9 mouse cellular contexts compared by ENCODE assay signal in the genomic region with DNA sequence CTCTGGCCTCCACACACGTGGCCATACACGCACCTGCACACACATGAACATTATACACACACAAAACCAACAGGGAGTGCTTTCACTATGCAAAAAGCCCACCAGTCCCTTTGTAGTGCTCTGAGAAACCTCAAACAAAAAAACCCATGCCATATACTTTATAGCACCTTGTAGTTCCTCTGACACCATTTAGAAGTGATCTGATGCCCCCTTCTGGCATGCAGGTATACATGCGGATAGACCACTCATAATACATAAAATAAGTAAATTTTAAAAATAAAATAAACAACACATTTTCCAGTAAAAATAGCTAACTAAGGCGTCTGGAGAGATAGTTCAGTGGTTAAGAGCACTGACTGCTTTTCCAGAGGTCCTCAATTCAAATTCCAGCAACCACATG. TPM values are rescaled to one million over a fixed set of nuclear protein-coding genes. Genes with fewer than 3 reads are reported as not detected.
A peak's percentile ranks its signal among the peaks of the same experiment; 100 is the strongest.
DNase-seq lines count a peak whose midpoint lies in the region; ATAC-seq and TF ChIP-seq lines count a peak whose summit lies in the region.
"Had no signal": no experiment of that assay in that cellular context is flagged by ENCODE, and none has a peak within 500 bp of the region (broad histone marks: within the 10 kb centered on the region; RNA-seq: fewer than 3 reads in every experiment).

No protein-coding gene starts in this region.

- intact Hi-C loops in gastrocnemius, postnatal 36 days (cut with DNase I), result no loop called here

- no peak for TF ChIP-seq POLR2A in cerebellum, adult 2 months (IDR thresholded peaks at IDR 0.05; ENCODE audit: borderline replicate concordance, insufficient read depth, low read length)

- H3K36me3 ChIP-seq in lung, postnatal 0 days (ENCODE audit: insufficient read depth, low read length), result peaks cover 45% of the 10 kb centered on the region; the same call in 1 of the 2 replicates
- H3K36me3 ChIP-seq in stomach, postnatal 0 days (ENCODE audit: control insufficient read depth, insufficient read depth, low read length), result peaks cover 45% of the 10 kb centered on the region
- H3K36me3 ChIP-seq in heart, embryonic 12.5 days, result peaks cover 72% of the 10 kb centered on the region

- no peak for ATAC-seq in lung, postnatal 0 days
- ATAC-seq in stomach, postnatal 0 days (ENCODE audit: low FRiP score, low TSS enrichment), result no peak
- no peak for ATAC-seq in heart, embryonic 12.5 days (ENCODE audit: insufficient number of reproducible peaks, low FRiP score)

- DNase-seq in cerebellum, postnatal 10 days, result peak; percentile 53 to 61
- DNase-seq in cerebellum, adult 2 months, result no peak
- peak; percentile 67 for DNase-seq in lung, postnatal 0 days (ENCODE audit: low spot score)
- no peak for DNase-seq in lung, adult 18-20 months
- DNase-seq in forelimb bud, embryonic 11.5 days (ENCODE audit: low read depth, low spot score), result peak; percentile 20
- no peak for DNase-seq in stomach, postnatal 0 days (ENCODE audit: low spot score)
- DNase-seq in gastrocnemius, postnatal 36 days, result no peak

- no peaks in the 10 kb centered on the region for H3K27me3 ChIP-seq in cerebellum, adult 2 months (ENCODE audit: control insufficient read depth, insufficient read depth, low read length)
- H3K27me3 ChIP-seq in lung, postnatal 0 days (replicated peaks; ENCODE audit: insufficient read depth, low read length), result no peaks in the 10 kb centered on the region
- no peaks in the 10 kb centered on the region for H3K27me3 ChIP-seq in stomach, postnatal 0 days (ENCODE audit: control insufficient read depth, insufficient read depth, low read length)
- no peaks in the 10 kb centered on the region for H3K27me3 ChIP-seq in heart, embryonic 12.5 days (replicated peaks)

- no peak overlapping the region for H3K4me2 ChIP-seq in lung, postnatal 0 days (replicated peaks; ENCODE audit: low read depth, low read length)
- no peak overlapping the region for H3K4me2 ChIP-seq in stomach, postnatal 0 days (replicated peaks; ENCODE audit: low read depth)
- no peak overlapping the region for H3K4me2 ChIP-seq in heart, embryonic 12.5 days

- no peak overlapping the region for H3K4me3 ChIP-seq in cerebellum, adult 2 months (replicated peaks; ENCODE audit: insufficient read depth, low read depth, low read length)
- no peak overlapping the region for H3K4me3 ChIP-seq in lung, postnatal 0 days (ENCODE audit: low read depth, low read length)
- H3K4me3 ChIP-seq in stomach, postnatal 0 days (ENCODE audit: low read depth, low read length), result no peak overlapping the region
- H3K4me3 ChIP-seq in heart, embryonic 12.5 days, result no peak overlapping the region
- H3K4me3 ChIP-seq: myocyte had no signal

- TF ChIP-seq CTCF in cerebellum, adult 2 months (IDR thresholded peaks at IDR 0.05; ENCODE audit: borderline replicate concordance, insufficient read depth, low read depth, low read length), result no peak
- TF ChIP-seq CTCF in lung, postnatal 0 days (IDR thresholded peaks at IDR 0.05), result peak; percentile 62
- peak; percentile 72 for TF ChIP-seq CTCF in stomach, postnatal 0 days (IDR thresholded peaks at IDR 0.05; ENCODE audit: low read depth)

- 0 out of 2 replicates have a peak, but pooled peaks cover 4% of the 10 kb centered on the region for H3K4me1 ChIP-seq in cerebellum, adult 2 months (ENCODE audit: control insufficient read depth, insufficient read depth, low read length)
- H3K4me1 ChIP-seq in lung, postnatal 0 days (ENCODE audit: insufficient read depth, low read depth, low read length), result no peaks in the 10 kb centered on the region
- H3K4me1 ChIP-seq in stomach, postnatal 0 days (replicated peaks; ENCODE audit: control insufficient read depth, insufficient read depth), result no peaks in the 10 kb centered on the region
- H3K4me1 ChIP-seq in heart, embryonic 12.5 days (replicated peaks), result peaks cover 7% of the 10 kb centered on the region

- TF ChIP-seq EP300 in lung, postnatal 0 days (IDR thresholded peaks at IDR 0.05), result no peak
- TF ChIP-seq EP300 in stomach, postnatal 0 days (optimal IDR thresholded peaks at IDR 0.05), result no peak

- 69% methylated on average over 4 of the region's 4 CpGs for WGBS in cerebellum, adult 2 months
- WGBS in lung, postnatal 0 days, result 77% methylated on average over 4 of the region's 4 CpGs
- 69% methylated on average over 4 of the region's 4 CpGs for WGBS in stomach, postnatal 0 days
- 74% methylated on average over 4 of the region's 4 CpGs for WGBS in heart, embryonic 12.5 days

- no peaks in the 10 kb centered on the region for H3K9me3 ChIP-seq in lung, postnatal 0 days (ENCODE audit: low read length)
- H3K9me3 ChIP-seq in stomach, postnatal 0 days (ENCODE audit: control insufficient read depth, low read length), result no peaks in the 10 kb centered on the region
- no peaks in the 10 kb centered on the region for H3K9me3 ChIP-seq in heart, embryonic 12.5 days (replicated peaks)

- no peak overlapping the region for H3K27ac ChIP-seq in cerebellum, adult 2 months (ENCODE audit: insufficient read depth, low read length)
- H3K27ac ChIP-seq in lung, postnatal 0 days (ENCODE audit: low read length), result no peak overlapping the region
- H3K27ac ChIP-seq in stomach, postnatal 0 days (replicated peaks), result no peak overlapping the region
- no peak overlapping the region for H3K27ac ChIP-seq in heart, embryonic 12.5 days (ENCODE audit: poor library complexity, severe bottlenecking)

- H3K9ac ChIP-seq in lung, postnatal 0 days (replicated peaks; ENCODE audit: low read depth), result no peak overlapping the region
- no peak overlapping the region for H3K9ac ChIP-seq in stomach, postnatal 0 days (ENCODE audit: low read length)
- no peak overlapping the region for H3K9ac ChIP-seq in heart, embryonic 12.5 days

RNA-seq across cellular contexts. Expression of a gene that starts 4.3 kb away (rescaled TPM):
- 58.4 and 60.9 TPM in 2 replicates for polyA plus RNA-seq in cerebellum, adult 2 months (2012; rRNA removed)
- polyA plus RNA-seq in lung, postnatal 0 days (2015; fragmentation: Nextera tagmentation; extraction: Ambion mirVana), result 24.5 and 26.1 TPM in 2 replicates
- 15.8 and 18.2 TPM in 2 replicates for polyA plus RNA-seq in stomach, postnatal 0 days (2015; fragmentation: Nextera tagmentation; extraction: Ambion mirVana)
- total RNA-seq in gastrocnemius, postnatal 36 days (2021), result 10 to 100 TPM; 15.4 to 16.2 TPM
- 19.7 and 21.8 TPM in 2 replicates for polyA plus RNA-seq in heart, embryonic 12.5 days (2016; fragmentation: Nextera tagmentation; extraction: Ambion mirVana)

RNA-seq across cellular contexts. Expression of a gene that starts 13.2 kb away (rescaled TPM):
- polyA plus RNA-seq in cerebellum, adult 2 months (2012; rRNA removed), result 32.2 and 35.4 TPM in 2 replicates
- 57.5 and 59.3 TPM in 2 replicates for polyA plus RNA-seq in lung, postnatal 0 days (2015; fragmentation: Nextera tagmentation; extraction: Ambion mirVana)
- 68.8 and 71.5 TPM in 2 replicates for polyA plus RNA-seq in stomach, postnatal 0 days (2015; fragmentation: Nextera tagmentation; extraction: Ambion mirVana)
- total RNA-seq in gastrocnemius, postnatal 36 days (2021), result 10 to 100 TPM; 19.7 to 21.2 TPM
- polyA plus RNA-seq in heart, embryonic 12.5 days (2016; fragmentation: Nextera tagmentation; extraction: Ambion mirVana), result 158 and 176 TPM in 2 replicates

RNA-seq across cellular contexts. Expression of a gene that starts 22.1 kb away (rescaled TPM):
- polyA plus RNA-seq in cerebellum, adult 2 months (2012; rRNA removed), result 53.2 and 55.0 TPM in 2 replicates
- 11.1 and 11.4 TPM in 2 replicates for polyA plus RNA-seq in lung, postnatal 0 days (2015; fragmentation: Nextera tagmentation; extraction: Ambion mirVana)
- 18.0 and 18.5 TPM in 2 replicates for polyA plus RNA-seq in stomach, postnatal 0 days (2015; fragmentation: Nextera tagmentation; extraction: Ambion mirVana)
- 10 to 100 TPM; 25.0 to 26.0 TPM for total RNA-seq in gastrocnemius, postnatal 36 days (2021)
- polyA plus RNA-seq in heart, embryonic 12.5 days (2016; fragmentation: Nextera tagmentation; extraction: Ambion mirVana), result 21.5 and 23.6 TPM in 2 replicates

RNA-seq across cellular contexts. Expression of a gene that starts 22.7 kb away (rescaled TPM):
- polyA plus RNA-seq in cerebellum, adult 2 months (2012; rRNA removed), result 63.1 and 63.5 TPM in 2 replicates
- 50.0 and 52.7 TPM in 2 replicates for polyA plus RNA-seq in lung, postnatal 0 days (2015; fragmentation: Nextera tagmentation; extraction: Ambion mirVana)
- 78.7 and 93.6 TPM in 2 replicates for polyA plus RNA-seq in stomach, postnatal 0 days (2015; fragmentation: Nextera tagmentation; extraction: Ambion mirVana)
- total RNA-seq in gastrocnemius, postnatal 36 days (2021), result 10 to 100 TPM in 1 of 2 experiments, 1 to 10 TPM in 1; 10.0 to 12.9 TPM
- 221 and 231 TPM in 2 replicates for polyA plus RNA-seq in heart, embryonic 12.5 days (2016; fragmentation: Nextera tagmentation; extraction: Ambion mirVana)

RNA-seq across cellular contexts. Expression of a gene that starts 31.4 kb away (rescaled TPM):
- polyA plus RNA-seq in cerebellum, adult 2 months (2012; rRNA removed), result 23.5 and 23.6 TPM in 2 replicates
- polyA plus RNA-seq in lung, postnatal 0 days (2015; fragmentation: Nextera tagmentation; extraction: Ambion mirVana), result 38.3 and 42.1 TPM in 2 replicates
- 26.9 and 27.8 TPM in 2 replicates for polyA plus RNA-seq in stomach, postnatal 0 days (2015; fragmentation: Nextera tagmentation; extraction: Ambion mirVana)
- total RNA-seq in gastrocnemius, postnatal 36 days (2021), result 10 to 100 TPM; 11.9 to 12.7 TPM
- polyA plus RNA-seq in heart, embryonic 12.5 days (2016; fragmentation: Nextera tagmentation; extraction: Ambion mirVana), result 29.7 and 31.4 TPM in 2 replicates

Comparison
In these comparisons a context has a peak if more than half of its experiments do, and no peak if none do; other contexts are left out.
1. DNase-seq: peak in cerebellum, postnatal 10 days (2 of 2), lung, postnatal 0 days (single experiment) and forelimb bud, embryonic 11.5 days (single experiment); none in cerebellum, adult 2 months (0 of 2), lung, adult 18-20 months (0 of 2), stomach, postnatal 0 days (single experiment) and gastrocnemius, postnatal 36 days (0 of 2).